Mouse (Mus musculus) lung, adult 2 months (tissue): Measurements from ENCODE around the gene Pcsk4. TPM values are rescaled to one million over a fixed set of nuclear protein-coding genes. Genes with fewer than 3 reads are reported as not detected.
A peak's percentile ranks its signal among the peaks of the same experiment; 100 is the strongest.

ENCODE experiments used
- DNase-seq: peaks from one replicate; pipeline ENCODE4 v3.0.0; 2022
- H3K4me1 ChIP-seq: fragments of 200-500 bp; 2 replicates; pipeline ENCODE4 v1.6.1; 2011; ENCODE audit warnings: low read length; ENCODE audit not compliant: control insufficient read depth, insufficient read depth
- H3K4me3 ChIP-seq: fragments of 200-500 bp; replicated peaks from 2 replicates; pipeline ENCODE3; 2011; ENCODE audit warnings: low read depth, mild to moderate bottlenecking, control low read depth, low read length; ENCODE audit errors: extremely low read depth
- CTCF ChIP-seq: fragments of 200-500 bp; IDR thresholded peaks from 2 replicates; pipeline ENCODE4 v1.5.1; 2011; ENCODE audit warnings: mild to moderate bottlenecking, low read length, control low read depth; ENCODE audit not compliant: insufficient read depth
- POLR2A ChIP-seq: fragments of 200-500 bp; IDR thresholded peaks from 2 replicates; pipeline ENCODE4 v1.6.1; 2011; ENCODE audit warnings: low read depth, mild to moderate bottlenecking, control low read depth, low read length, borderline replicate concordance; ENCODE audit errors: extremely low read depth
- WGBS: fragments of 180-500 bp; shearing (Covaris S2); methylation state at CpG from one replicate; pipeline ENCODE4 v1.1.7; 2018; 5-methylcytosine and 5-hydroxymethylcytosine counted together
- polyA plus RNA-seq: library from polyadenylated mRNA; depleted of rRNA; stranded (reverse); fragments of >200 nt; gene quantifications from 2 replicates; pipeline ENCODE4 v1.2.3, GENCODE M21; 2012; rRNA removed

Pcsk4 gene
- polyA plus RNA-seq = 9.8 and 10.4 TPM in 2 replicates

- DNase-seq = peak; percentile 92
- 5% methylated on average over 36 of the region's 36 CpGs for WGBS
- H3K4me3 ChIP-seq = peak within 1 kb of the TSS; percentile 58
- H3K4me1 ChIP-seq = peaks cover 4% of the 10 kb centered on the region
- TF ChIP-seq POLR2A (no peak), CTCF (no peak)
Measured at GRCm38 (mm10) chr10:80329273-80330081, at the start of gene Pcsk4, which contains the start of gene Reep6. TSS of gene Pcsk4 (minus strand) at chr10:80329498. TSS of gene Reep6 (plus strand) at chr10:80329953.

- no peak for DNase-seq
- Histone ChIP-seq H3K4me3 (no peak overlapping the region), H3K4me1 (no peaks in the 10 kb centered on the region)
- TF ChIP-seq POLR2A (no peak), CTCF (peak; percentile 33)
- WGBS = 52% methylated on average over 10 of the region's 10 CpGs
Measured at GRCm38 (mm10) chr10:80377716-80378115, 48.4 kb upstream of the Pcsk4 start.

- under 1% methylated on average over 7 of the region's 7 CpGs for WGBS
- TF ChIP-seq POLR2A = no peak
- TF ChIP-seq CTCF = peak; percentile 93
- peak; percentile 87 for DNase-seq
- Histone ChIP-seq H3K4me1 (no peaks in the 10 kb centered on the region), H3K4me3 (no peak overlapping the region)
Measured at GRCm38 (mm10) chr10:80376160-80376559, 46.9 kb upstream of the Pcsk4 start.

- 28% methylated on average over 6 of the region's 6 CpGs for WGBS
- peak; percentile 66 for DNase-seq
- Histone ChIP-seq H3K4me1 (no peaks in the 10 kb centered on the region), H3K4me3 (no peak overlapping the region)
- peak; percentile 60; the same call in 1 of the 2 replicates for TF ChIP-seq CTCF
- TF ChIP-seq POLR2A = no peak
Measured at GRCm38 (mm10) chr10:80374063-80374462, 44.8 kb upstream of the Pcsk4 start.

- no peak for TF ChIP-seq CTCF
- no peak for TF ChIP-seq POLR2A
- Histone ChIP-seq H3K4me1 (no peaks in the 10 kb centered on the region), H3K4me3 (no peak overlapping the region)
- 82% methylated on average over 6 of the region's 6 CpGs for WGBS
- DNase-seq = no peak
Measured at GRCm38 (mm10) chr10:80372706-80373105, 43.4 kb upstream of the Pcsk4 start.

- H3K4me3 ChIP-seq = no peak overlapping the region
- no peak for DNase-seq
- no peaks in the 10 kb centered on the region for H3K4me1 ChIP-seq
- TF ChIP-seq CTCF = no peak
- TF ChIP-seq POLR2A = no peak
- 57% methylated on average over 9 of the region's 9 CpGs for WGBS
Measured at GRCm38 (mm10) chr10:80371983-80372382, 42.7 kb upstream of the Pcsk4 start.

GRCm38 (mm10) chr10:80371411-80371966 is 42.2 kb upstream of the Pcsk4 start:
- TF ChIP-seq CTCF (no peak), POLR2A (no peak)
- peak overlapping the region; percentile 21 for H3K4me3 ChIP-seq
- H3K4me1 ChIP-seq = no peaks in the 10 kb centered on the region
- DNase-seq = peak; percentile 63
- 8% methylated on average over 12 of the region's 12 CpGs for WGBS

GRCm38 (mm10) chr10:80369995-80370747 is 40.9 kb upstream of the Pcsk4 start:
- Histone ChIP-seq H3K4me3 (no peak overlapping the region), H3K4me1 (no peaks in the 10 kb centered on the region)
- no peak for DNase-seq
- 72% methylated on average over 21 of the region's 21 CpGs for WGBS
- TF ChIP-seq CTCF = peak; percentile 44; the same call in 1 of the 2 replicates
- no peak for TF ChIP-seq POLR2A

GRCm38 (mm10) chr10:80368392-80368791 is 39.1 kb upstream of the Pcsk4 start:
- WGBS = 86% methylated on average over 6 of the region's 6 CpGs
- Histone ChIP-seq H3K4me3 (no peak overlapping the region), H3K4me1 (no peaks in the 10 kb centered on the region)
- no peak for DNase-seq
- no peak for TF ChIP-seq CTCF
- TF ChIP-seq POLR2A = no peak
